Mouse (Mus musculus) CH12.LX (cell line): ENCODE results near the gene Ccnd1.

Source experiments
- BHLHE40 ChIP-seq: IDR thresholded peaks from 2 replicates; pipeline ENCODE4 v1.6.1; 2011; ENCODE audit warnings: mild to moderate bottlenecking, low read depth, low read length, improper control_type of control experiment
- CTCF ChIP-seq, 2 experiments: IDR thresholded peaks in 1 of 2; conservative IDR thresholded peaks in 1 of 2; 2 replicates each; pipeline ENCODE4 v1.5.1; 2011 to 2012; ENCODE audit warnings: low read depth in 2 of 2, low read length in 2 of 2, improper control_type of control experiment in 1 of 2, inconsistent platforms in 1 of 2, mild to moderate bottlenecking in 1 of 2, moderate library complexity in 1 of 2
- E2F4 ChIP-seq: IDR thresholded peaks from 2 replicates; pipeline ENCODE4 v1.6.1; 2011; ENCODE audit warnings: low read depth, low read length, improper control_type of control experiment; ENCODE audit not compliant: insufficient replicate concordance
- EP300 ChIP-seq: IDR thresholded peaks from 2 replicates; pipeline ENCODE4 v1.6.1; 2011; ENCODE audit warnings: low read length, improper control_type of control experiment
- HCFC1 ChIP-seq: IDR thresholded peaks from 2 replicates; pipeline ENCODE4 v1.6.1; 2012; ENCODE audit warnings: low read depth, mild to moderate bottlenecking, inconsistent platforms, low read length, improper control_type of control experiment
- JUND ChIP-seq: conservative IDR thresholded peaks from 2 replicates; pipeline ENCODE4 v1.6.1; 2011; ENCODE audit warnings: low read depth, low read length, improper control_type of control experiment
- KAT2A ChIP-seq: IDR thresholded peaks from 2 replicates; pipeline ENCODE4 v1.6.1; 2012; ENCODE audit warnings: low read length, improper control_type of control experiment, inconsistent platforms; ENCODE audit not compliant: insufficient replicate concordance
- MAFK ChIP-seq: IDR thresholded peaks from 2 replicates; pipeline ENCODE4 v1.6.1; 2011; ENCODE audit warnings: low read length, improper control_type of control experiment; ENCODE audit not compliant: insufficient replicate concordance
- MYC ChIP-seq: IDR thresholded peaks from 2 replicates; pipeline ENCODE4 v1.6.1; 2011; ENCODE audit warnings: low read depth, mild to moderate bottlenecking, improper control_type of control experiment, low read length
- NRF1 ChIP-seq: IDR thresholded peaks from 2 replicates; pipeline ENCODE4 v1.6.1; 2014; ENCODE audit warnings: low read depth, mild to moderate bottlenecking, inconsistent platforms, low read length, improper control_type of control experiment, moderate library complexity
- POLR2A ChIP-seq: IDR thresholded peaks from 2 replicates; pipeline ENCODE4 v1.6.1; 2011; ENCODE audit warnings: low read depth, mild to moderate bottlenecking, improper control_type of control experiment, low read length
- POLR2AphosphoS2 ChIP-seq: IDR thresholded peaks from 2 replicates; pipeline ENCODE4 v1.6.1; 2011; ENCODE audit warnings: low read depth, low read length, improper control_type of control experiment
- RAD21 ChIP-seq: IDR thresholded peaks from 2 replicates; pipeline ENCODE4 v1.6.1; 2011; ENCODE audit warnings: low read depth, mild to moderate bottlenecking, low read length, improper control_type of control experiment, moderate library complexity
- RCOR1 ChIP-seq: conservative IDR thresholded peaks from 2 replicates; pipeline ENCODE4 v1.6.1; 2012; ENCODE audit warnings: low read depth, mild to moderate bottlenecking, inconsistent platforms, low read length, improper control_type of control experiment

DNA sequence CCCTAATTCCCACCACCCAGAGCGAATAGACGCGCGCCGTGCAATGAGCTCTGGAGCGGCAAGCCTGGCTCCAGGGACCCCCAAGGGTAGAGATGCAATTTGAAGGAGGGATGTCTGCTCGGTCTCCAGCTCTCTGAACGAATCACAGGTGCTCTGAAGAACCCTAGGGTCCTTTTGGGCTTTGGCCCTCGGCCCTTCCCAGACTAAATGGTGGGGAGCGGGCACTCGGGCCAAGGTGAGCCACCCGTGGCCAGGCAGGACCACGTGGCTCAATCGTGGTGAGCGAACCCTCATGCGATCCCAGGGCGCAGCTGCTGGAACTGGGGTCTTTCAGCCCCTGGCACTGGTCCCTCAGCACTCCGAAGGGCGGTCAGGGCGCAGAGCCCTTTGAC, 3.0 kb upstream of the Ccnd1 start:
- TF ChIP-seq EP300 (no peak), POLR2AphosphoS2 (no peak), MYC (no peak), NRF1 (no peak), CTCF (conservative IDR thresholded peaks at IDR 0.05 in 1 of 2, IDR thresholded peaks at IDR 0.05 in 1 of 2; ENCODE audit: low read depth in 2 of 2, low read length in 2 of 2) (no peak), POLR2A (no peak), KAT2A (no peak), RCOR1 (no peak), MAFK (no peak), E2F4 (no peak), RAD21 (no peak), HCFC1 (no peak), JUND (no peak), BHLHE40 (no peak)
